Mouse (Mus musculus): ENCODE measurements at regions not wholly inside any gene's neighbourhood (a gene's known extent, or its start where the extent isn't known, plus 50 kb on each side); places are given as distances from the start of the nearest gene placed in this dataset.
A peak's percentile ranks its signal among the peaks of the same experiment; 100 is the strongest.
"Not testable (repeated sequence)": the region's sequence is repeated elsewhere in the genome, so short reads cannot be mapped to it uniquely, and the experiment has no call there.

DNA sequence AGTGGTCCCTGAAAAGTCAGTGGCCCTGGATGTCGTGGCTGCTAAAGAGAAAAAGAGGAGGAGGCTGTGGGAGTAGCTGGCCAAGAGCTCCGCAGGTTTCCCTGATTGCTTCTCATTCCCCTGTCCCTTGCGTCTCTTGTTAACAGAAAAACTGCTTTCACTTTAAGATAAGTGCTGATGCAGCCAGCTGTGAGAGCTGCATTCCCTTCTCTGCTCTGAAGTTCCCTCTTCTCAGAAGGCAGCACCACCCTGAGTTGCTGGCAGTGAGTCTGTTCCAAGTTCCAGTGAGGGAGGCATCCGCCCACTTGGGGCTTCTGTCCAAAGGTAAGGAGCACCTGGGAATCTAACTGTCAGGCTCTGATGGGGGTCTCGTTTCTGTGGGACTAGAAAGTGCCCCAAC is 63.5 kb downstream of the Olfr693 start:
- peak; percentile 3 for DNase-seq (ENCODE audit: low read depth, low spot score)

DNA sequence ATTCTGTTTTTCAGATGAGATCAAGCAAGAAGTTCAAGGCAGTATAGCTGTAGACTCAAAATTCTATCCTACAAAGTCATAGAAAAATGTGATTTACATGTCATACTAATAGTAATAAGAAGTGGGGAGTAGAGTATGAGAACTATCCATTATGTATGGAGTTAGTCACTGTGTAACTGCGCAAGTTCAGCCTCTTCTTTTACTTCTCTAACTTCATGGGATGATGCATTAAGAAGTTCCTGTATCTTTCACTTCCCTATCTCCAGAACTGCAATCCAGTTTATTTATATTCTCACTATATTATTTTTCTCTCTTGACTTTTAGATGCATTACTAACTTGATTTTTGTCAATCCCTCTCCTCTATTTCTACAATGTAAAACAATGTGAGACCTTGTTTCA is 67.7 kb downstream of the Olfr693 start:
- no peak for DNase-seq (ENCODE audit: low read depth, low spot score)

DNA sequence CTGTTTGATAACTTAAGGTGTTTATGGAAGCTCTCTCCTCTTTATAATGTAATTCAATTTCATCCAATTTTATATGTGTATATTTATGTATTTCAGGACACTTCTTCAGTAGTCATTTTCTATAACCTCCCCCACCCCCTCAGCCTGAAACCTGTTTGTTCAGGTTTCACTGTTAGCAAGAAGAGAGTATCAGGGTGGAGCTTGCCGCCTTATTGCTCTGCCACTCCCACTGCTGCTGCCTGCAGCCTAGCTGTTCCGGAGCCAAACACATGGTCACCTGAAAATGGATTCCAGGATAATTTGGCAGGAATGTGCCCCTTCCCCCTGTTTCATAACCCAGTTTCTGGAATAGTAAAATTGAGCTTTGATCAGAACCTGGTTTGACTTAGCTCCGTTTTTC is 100.0 kb downstream of the Olfr693 start:
- no peak for DNase-seq (ENCODE audit: low read depth, low spot score)

DNA sequence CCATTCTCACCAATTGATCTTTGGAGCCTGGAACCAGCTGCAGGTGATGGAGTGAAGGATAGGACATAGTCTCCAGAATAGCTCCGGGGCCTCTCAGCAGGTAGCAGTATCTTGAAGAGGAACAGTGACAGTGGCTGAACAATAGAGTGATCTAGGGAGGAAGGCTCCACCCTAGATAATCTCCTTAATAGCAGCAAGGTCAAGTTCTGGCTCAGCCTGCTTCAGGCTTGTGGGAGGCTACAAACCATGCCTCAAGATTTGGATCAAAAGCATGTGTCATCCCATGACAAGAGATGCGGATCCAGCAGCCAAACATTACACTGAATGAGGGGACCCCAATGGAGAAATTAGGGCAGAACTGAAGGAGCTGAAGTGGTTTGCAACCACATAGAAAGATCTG is 112.1 kb downstream of the Olfr693 start:
- DNase-seq (ENCODE audit: low read depth, low spot score), result not testable (repeated sequence)

DNA sequence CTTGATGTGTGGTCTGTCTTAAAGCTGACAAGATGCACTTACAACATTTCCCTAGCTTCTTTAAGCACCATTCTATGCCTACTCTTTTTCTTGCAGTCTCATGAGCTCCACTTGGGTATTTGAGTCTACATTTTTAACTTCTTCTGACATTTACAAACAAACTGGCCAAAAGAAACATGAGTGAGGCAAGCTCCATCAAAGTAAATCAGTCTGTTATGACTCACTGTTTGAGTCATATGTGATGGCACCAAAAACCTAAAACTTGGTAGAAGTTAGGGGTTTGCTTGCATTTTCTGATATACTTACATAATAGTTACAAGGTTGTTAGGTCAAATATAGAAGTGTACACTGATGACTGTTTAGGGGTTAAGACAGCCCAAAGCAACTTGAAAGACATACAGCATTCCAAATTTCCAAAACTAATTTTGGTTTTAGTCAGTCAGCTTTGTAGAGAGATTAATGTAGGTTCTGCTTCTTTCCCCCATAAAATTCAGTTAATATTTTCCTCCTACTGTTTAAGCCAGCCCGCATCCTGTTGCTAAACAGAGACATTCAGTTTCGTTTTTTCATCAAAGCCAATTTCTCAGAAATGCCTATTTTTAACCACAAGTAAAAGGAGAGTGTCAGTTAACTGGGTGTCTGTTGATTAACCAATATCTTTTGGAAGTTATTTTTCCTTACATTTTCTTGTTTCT is 129.4 kb downstream of the Olfr693 start:
- DNase-seq (ENCODE audit: low read depth, low spot score), result no peak

DNA sequence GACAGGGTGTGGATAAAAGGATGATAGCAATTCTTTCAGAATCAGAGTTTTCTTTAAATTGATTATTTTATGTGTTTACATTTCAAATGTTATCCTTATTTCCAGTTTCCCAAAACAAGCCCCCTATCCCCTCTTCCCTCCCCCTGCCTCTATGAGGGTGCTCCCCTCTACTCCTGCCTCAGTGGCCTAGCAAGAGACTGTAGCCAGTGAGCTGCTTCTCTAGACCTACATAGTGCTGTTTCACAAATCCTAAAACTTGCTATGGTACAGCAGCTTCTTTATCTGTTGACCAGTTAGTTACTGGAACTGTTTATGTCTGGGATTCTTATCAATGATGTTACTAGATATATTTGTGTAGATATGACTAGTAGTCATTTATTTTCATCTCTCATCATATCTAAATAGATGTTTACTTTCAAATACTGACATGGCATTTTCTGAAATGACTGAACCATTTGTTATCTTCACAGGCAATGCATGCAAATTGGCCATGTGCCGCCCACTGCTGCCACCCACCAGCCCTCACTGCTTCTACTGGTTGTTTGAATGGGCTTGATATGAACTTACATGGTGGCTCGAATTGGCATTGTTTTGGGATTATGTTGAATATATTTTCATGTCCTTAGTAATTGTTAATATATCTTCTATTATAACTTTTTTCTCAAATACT is 150.8 kb downstream of the Olfr693 start:
- DNase-seq (ENCODE audit: low read depth, low spot score), result not testable (repeated sequence)

DNA sequence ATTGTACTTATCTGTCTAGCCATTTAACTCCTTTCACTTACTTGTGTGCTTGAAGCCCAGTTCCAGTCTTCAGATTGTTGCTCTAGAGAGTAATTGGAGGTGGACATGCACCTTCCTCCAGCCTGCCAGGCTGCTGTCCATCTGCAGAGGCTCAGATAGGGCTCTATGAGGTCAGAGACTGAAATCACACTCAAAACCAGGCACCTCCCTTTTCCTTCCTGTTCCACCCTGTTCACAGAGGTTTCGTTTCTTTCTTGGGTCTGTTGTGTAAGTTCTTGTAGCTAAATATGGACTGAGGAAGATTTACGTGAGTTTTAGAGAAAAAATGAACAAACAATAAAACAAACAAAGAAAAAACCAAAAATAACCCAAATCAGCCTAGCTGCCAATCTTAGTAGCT is 151.4 kb downstream of the Olfr693 start:
- peak; percentile 21 for DNase-seq (ENCODE audit: low read depth, low spot score)

DNA sequence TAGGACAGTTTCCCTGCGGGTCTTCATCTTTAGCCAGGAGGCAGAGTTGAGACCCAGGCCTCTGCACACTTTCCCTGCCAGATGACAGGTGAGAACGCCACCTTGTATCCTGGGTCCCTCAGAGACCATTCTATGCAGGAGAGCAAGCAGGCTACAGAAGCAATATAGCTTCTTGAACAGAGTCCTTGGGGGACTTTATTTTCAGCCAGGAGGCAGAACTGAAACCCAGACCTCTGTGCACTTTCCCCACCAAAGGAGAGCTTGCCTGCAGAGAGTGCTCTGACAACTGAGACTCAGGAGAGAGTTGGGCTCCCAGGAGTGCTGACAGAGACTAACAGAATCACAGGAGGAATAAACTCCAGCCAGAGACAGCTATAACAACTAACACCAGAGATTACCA is 185.5 kb downstream of the Olfr693 start:
- no peak for DNase-seq (ENCODE audit: low read depth, low spot score)
